Mouse (Mus musculus) ES-Bruce4 (cell line): ENCODE measurements around the gene Golgb1. TPM values are rescaled to one million over a fixed set of nuclear protein-coding genes. Genes with fewer than 3 reads are reported as not detected.

Experiments
- H3K27ac ChIP-seq: 2 replicates; pipeline ENCODE4 v1.5.1; 2012; ENCODE audit warnings: low read length, inconsistent platforms; ENCODE audit not compliant: insufficient read depth
- H3K27me3 ChIP-seq: 2 replicates; pipeline ENCODE4 v1.6.1; 2012; ENCODE audit warnings: mild to moderate bottlenecking, low read length, inconsistent platforms; ENCODE audit not compliant: control insufficient read depth, poor library complexity, insufficient read depth, severe bottlenecking
- H3K36me3 ChIP-seq: 2 replicates; pipeline ENCODE4 v1.6.1; 2012; ENCODE audit warnings: inconsistent platforms, mild to moderate bottlenecking, low read length, moderate library complexity; ENCODE audit not compliant: control insufficient read depth, poor library complexity, insufficient read depth, severe bottlenecking
- H3K4me1 ChIP-seq: one replicate; pipeline ENCODE4 v1.8.1; 2011; ENCODE audit warnings: low read length; ENCODE audit not compliant: control insufficient read depth, insufficient read depth
- H3K4me3 ChIP-seq: 2 replicates; pipeline ENCODE4 v1.5.1; 2011; ENCODE audit warnings: low read depth, mild to moderate bottlenecking, low read length
- H3K9ac ChIP-seq: 2 replicates; pipeline ENCODE4 v1.6.1; 2012; ENCODE audit warnings: low read depth, mild to moderate bottlenecking, inconsistent platforms; ENCODE audit not compliant: poor library complexity, severe bottlenecking
- H3K9me3 ChIP-seq: replicated peaks from 2 replicates; pipeline ENCODE4 v1.6.1; 2012; ENCODE audit warnings: mild to moderate bottlenecking, low read length, inconsistent platforms; ENCODE audit not compliant: control insufficient read depth, poor library complexity, insufficient read depth, severe bottlenecking
- CTCF ChIP-seq: IDR thresholded peaks from one replicate; pipeline ENCODE4 v1.8.1; 2011; ENCODE audit warnings: low read depth, low read length
- EP300 ChIP-seq: IDR thresholded peaks from 2 replicates; pipeline ENCODE4 v1.6.1; 2011; ENCODE audit warnings: low read depth, low read length; ENCODE audit not compliant: insufficient read depth
- POLR2A ChIP-seq: IDR thresholded peaks from one replicate; pipeline ENCODE4 v1.8.1; 2011; ENCODE audit warnings: low read length; ENCODE audit not compliant: insufficient read depth
- polyA plus RNA-seq: library from polyadenylated mRNA; stranded (reverse); fragments of >200 nt; gene quantifications from 2 replicates; pipeline ENCODE4 v1.2.4, GENCODE M21; 2011; ENCODE audit warnings: low read depth; ENCODE audit not compliant: missing spikeins, insufficient read depth, insufficient read length

The Golgb1 gene
- polyA plus RNA-seq, 1 experiment: 67.5 TPM

DNA sequence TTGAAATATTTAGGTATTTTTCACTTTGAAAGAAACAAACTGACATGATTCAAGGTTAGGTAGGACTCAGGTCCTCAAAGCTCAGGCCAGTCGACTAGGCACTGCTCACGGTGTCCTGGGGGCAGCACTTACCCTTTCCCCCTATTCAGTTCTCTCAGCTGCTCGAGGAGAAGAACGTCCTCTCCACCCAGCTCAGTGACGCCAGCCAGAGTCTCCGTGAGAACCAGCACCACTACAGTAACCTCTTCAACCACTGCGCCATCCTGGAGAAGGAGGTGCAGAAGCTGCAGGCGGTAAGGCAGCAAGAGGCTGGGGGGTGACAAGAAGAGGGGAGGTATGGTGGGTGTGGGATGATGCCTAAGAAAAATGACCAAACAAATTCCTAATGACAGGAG, 53.2 kb downstream of the Golgb1 start:
- H3K4me3 ChIP-seq: no peak overlapping the region
- H3K36me3 ChIP-seq: peaks cover 14% of the 10 kb centered on the region
- no peaks in the 10 kb centered on the region for H3K27me3 ChIP-seq
- no peaks in the 10 kb centered on the region for H3K9me3 ChIP-seq
- no peaks in the 10 kb centered on the region for H3K4me1 ChIP-seq
- TF ChIP-seq POLR2A (no peak), EP300 (no peak), CTCF (no peak)
- no peak overlapping the region for H3K27ac ChIP-seq
- no peak overlapping the region for H3K9ac ChIP-seq

DNA sequence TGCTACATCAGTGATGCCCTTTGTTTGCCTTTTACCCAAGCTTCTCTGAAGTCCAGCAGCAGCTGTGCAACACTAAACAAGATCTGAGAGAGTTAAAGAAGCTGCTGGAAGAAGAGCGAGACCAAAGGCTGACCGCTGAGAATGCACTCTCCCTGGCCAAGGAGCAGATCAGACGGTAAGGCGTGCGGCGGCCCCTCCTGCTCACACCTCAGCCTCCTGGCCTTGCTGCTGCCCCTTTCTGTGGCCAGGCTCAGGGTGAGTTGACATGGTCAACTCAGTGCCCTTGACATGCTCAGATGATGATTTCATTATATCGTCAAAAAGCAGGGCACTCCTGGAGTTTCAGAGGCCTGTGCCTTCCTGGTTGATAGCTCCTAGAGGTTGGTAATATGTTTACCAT, 54.3 kb downstream of the Golgb1 start:
- no peaks in the 10 kb centered on the region for H3K9me3 ChIP-seq
- H3K27ac ChIP-seq: no peak overlapping the region
- H3K36me3 ChIP-seq: peaks cover 14% of the 10 kb centered on the region
- H3K4me1 ChIP-seq: no peaks in the 10 kb centered on the region
- no peak overlapping the region for H3K9ac ChIP-seq
- TF ChIP-seq POLR2A: no peak
- TF ChIP-seq CTCF: no peak
- TF ChIP-seq EP300: no peak
- H3K27me3 ChIP-seq: no peaks in the 10 kb centered on the region
- H3K4me3 ChIP-seq: no peak overlapping the region

DNA sequence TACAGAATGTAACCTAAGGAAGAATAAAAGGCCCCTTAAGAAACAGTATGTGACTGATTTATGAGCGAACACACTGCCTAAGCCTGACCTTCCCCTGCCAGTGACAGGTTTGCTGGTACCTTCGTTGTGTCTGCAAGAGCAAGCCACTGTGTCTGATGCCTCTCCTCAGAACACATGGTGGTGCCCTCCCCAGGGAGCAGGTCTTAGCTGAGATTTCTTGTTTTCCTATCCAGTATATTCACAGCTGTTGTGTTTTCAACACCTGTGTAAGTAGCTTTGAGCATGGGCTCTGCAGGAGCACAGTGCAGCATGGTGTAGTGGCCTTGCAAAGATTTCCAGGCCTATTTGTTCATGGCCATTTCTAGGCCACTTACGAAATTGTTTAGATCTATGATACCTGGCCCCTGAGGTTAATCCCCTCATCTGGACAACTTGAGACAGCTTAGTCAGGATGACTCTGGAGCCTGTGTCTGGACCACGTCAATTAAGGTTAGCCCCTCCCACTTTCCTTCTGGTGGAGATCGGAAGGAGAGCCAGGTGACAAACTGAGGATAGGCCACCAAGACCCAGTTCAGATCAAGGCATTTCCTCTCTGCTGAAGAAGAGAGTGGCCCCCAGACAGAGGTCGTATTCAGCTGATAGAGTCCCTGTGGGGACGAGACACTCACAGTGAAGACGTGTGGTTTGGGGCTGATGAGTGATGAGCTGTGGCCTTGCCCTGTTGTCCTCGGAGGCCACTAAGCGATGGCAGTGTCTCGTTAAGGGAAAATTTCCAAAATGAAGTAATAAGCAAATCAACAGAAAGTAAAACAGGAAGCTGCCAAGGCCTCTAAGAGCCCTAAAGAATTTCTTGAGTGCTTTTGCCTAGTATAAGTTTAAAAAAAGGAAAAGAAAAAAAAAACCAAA, 55.5 kb downstream of the Golgb1 start:
- TF ChIP-seq CTCF (no peak), EP300 (no peak), POLR2A (no peak)
- Histone ChIP-seq H3K9ac (no peak overlapping the region), H3K9me3 (no peaks in the 10 kb centered on the region), H3K27me3 (no peaks in the 10 kb centered on the region), H3K36me3 (peaks cover 14% of the 10 kb centered on the region; the same call in 1 of the 2 replicates), H3K27ac (no peak overlapping the region), H3K4me3 (no peak overlapping the region), H3K4me1 (no peaks in the 10 kb centered on the region)

DNA sequence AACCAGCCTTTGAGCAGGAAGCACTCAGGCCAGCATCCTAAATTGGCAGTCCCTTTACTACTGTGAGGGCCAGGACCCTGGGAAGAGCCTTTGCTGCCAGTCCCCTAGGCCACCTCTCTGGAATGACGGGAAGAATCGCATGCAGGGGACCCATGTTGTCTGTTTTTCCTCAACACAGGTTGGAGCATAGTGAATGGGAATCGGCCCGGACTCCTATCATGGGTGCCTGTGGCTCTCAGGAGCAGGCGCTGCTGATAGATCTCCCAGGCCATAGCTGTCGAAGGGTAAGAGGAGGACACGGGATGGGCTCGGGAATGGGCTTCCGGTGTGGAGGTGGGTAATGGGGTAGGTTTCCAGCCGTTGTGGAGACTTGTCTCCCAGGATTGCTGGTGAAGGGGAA, 56.4 kb downstream of the Golgb1 start:
- H3K27ac ChIP-seq: no peak overlapping the region
- no peak overlapping the region for H3K4me3 ChIP-seq
- TF ChIP-seq CTCF: no peak
- TF ChIP-seq EP300: no peak
- no peak for TF ChIP-seq POLR2A
- no peaks in the 10 kb centered on the region for H3K9me3 ChIP-seq
- no peaks in the 10 kb centered on the region for H3K27me3 ChIP-seq
- no peaks in the 10 kb centered on the region for H3K4me1 ChIP-seq
- peaks cover 14% of the 10 kb centered on the region; the same call in 1 of the 2 replicates for H3K36me3 ChIP-seq
- no peak overlapping the region for H3K9ac ChIP-seq

DNA sequence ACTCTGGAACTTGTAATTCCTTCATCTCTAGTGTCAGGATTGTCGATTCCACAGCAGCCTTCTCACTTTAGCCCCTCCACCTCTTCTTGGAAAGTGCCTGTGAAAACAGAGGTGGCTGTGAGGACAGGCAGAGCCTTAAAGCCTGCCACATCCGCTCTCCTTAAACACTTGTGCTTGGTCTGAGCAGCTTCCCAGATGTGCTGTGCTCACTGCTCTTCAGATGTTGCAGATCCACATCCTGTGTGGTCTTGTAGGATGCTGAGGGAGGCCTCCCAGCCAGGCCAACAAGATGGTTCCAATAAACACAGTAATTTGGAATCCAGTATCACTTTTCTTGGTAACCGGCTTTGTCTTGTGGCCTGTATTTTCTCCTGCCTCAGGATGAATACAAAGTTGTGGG, 57.0 kb downstream of the Golgb1 start:
- H3K27me3 ChIP-seq: no peaks in the 10 kb centered on the region
- no peak overlapping the region for H3K27ac ChIP-seq
- H3K9ac ChIP-seq: no peak overlapping the region
- H3K9me3 ChIP-seq: no peaks in the 10 kb centered on the region
- H3K36me3 ChIP-seq: peaks cover 14% of the 10 kb centered on the region; the same call in 1 of the 2 replicates
- TF ChIP-seq CTCF (no peak), EP300 (no peak), POLR2A (no peak)
- H3K4me3 ChIP-seq: no peak overlapping the region
- no peaks in the 10 kb centered on the region for H3K4me1 ChIP-seq

DNA sequence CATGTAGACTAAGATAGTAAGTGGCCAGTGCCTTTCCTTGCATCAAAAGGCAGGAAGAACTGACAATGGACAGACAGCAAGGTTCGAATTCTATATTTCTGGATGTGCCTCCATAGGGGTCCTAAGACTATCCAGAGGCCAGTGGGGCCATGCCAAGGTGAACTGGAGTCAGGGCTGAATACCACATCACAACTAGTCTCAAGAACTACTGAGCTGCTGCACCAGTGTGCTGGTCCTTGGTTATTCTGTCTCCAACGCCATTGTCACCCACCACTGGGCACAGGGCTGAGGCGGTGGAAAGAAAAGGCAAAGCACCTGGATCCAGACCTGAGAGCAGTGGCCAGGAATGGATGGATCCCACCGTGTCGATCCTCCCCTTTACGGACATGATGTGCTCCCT, 57.6 kb downstream of the Golgb1 start:
- Histone ChIP-seq H3K9me3 (no peaks in the 10 kb centered on the region), H3K36me3 (peaks cover 11% of the 10 kb centered on the region; the same call in 1 of the 2 replicates), H3K4me3 (no peak overlapping the region), H3K27me3 (no peaks in the 10 kb centered on the region), H3K27ac (no peak overlapping the region), H3K9ac (no peak overlapping the region), H3K4me1 (no peaks in the 10 kb centered on the region)
- TF ChIP-seq POLR2A (no peak), CTCF (no peak), EP300 (no peak)
